Mouse (Mus musculus) spleen, adult 2 months (tissue): ENCODE data around the gene Vmn2r88.

ENCODE experiments used
- CTCF ChIP-seq: fragments of 200-500 bp; IDR thresholded peaks from 2 replicates; pipeline ENCODE4 v1.5.1; 2011; ENCODE audit warnings: mild to moderate bottlenecking, inconsistent platforms; ENCODE audit not compliant: insufficient read depth, insufficient read length, insufficient replicate concordance; ENCODE audit errors: extremely low read depth
- POLR2A ChIP-seq: fragments of 200-500 bp; IDR thresholded peaks from 2 replicates; pipeline ENCODE4 v1.6.1; 2011; ENCODE audit warnings: low read depth, low read length, inconsistent platforms

- TF ChIP-seq CTCF, result no peak
- no peak for TF ChIP-seq POLR2A
Observed at GRCm38 (mm10) chr14:51410520-51410919, at the start of gene Vmn2r88.
